Mouse (Mus musculus): ENCODE data around the gene Ppie.

DNA sequence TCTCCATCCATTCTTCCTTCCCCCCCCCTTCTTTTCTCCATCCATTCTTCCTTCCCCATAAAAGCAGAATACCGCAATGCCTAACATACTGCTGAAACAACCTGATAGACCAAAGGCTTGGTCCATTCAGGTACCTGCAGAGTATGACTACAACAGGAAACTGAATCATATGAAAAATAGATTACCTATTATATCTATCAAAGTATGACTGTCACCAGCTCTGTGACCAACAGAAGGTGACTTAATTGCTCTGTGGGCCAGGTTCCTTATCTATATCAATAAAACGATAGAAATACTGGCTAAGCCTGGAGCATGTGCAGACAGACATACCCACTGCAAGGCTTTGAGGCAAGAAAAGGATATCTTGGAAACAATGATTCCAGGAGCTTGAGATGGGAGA, 15.7 kb upstream of the Ppie start:
- TF ChIP-seq POLR2A (IDR thresholded peaks at IDR 0.05; ENCODE audit: borderline replicate concordance, extremely low read depth, low read depth, low read length) (no peak), CTCF (IDR thresholded peaks at IDR 0.05; ENCODE audit: insufficient read depth, low read length) (no peak)
